Mouse (Mus musculus) adrenal gland, postnatal 14 days (tissue): ENCODE measurements at regions not wholly inside any gene's neighbourhood (a gene's known extent, or its start where the extent isn't known, plus 50 kb on each side); places are given as distances from the start of the nearest gene placed in this dataset.

Source experiments
- DNase-seq: peaks from one replicate; pipeline ENCODE4 v3.0.0; 2021; ENCODE audit warnings: mixed read lengths

DNA sequence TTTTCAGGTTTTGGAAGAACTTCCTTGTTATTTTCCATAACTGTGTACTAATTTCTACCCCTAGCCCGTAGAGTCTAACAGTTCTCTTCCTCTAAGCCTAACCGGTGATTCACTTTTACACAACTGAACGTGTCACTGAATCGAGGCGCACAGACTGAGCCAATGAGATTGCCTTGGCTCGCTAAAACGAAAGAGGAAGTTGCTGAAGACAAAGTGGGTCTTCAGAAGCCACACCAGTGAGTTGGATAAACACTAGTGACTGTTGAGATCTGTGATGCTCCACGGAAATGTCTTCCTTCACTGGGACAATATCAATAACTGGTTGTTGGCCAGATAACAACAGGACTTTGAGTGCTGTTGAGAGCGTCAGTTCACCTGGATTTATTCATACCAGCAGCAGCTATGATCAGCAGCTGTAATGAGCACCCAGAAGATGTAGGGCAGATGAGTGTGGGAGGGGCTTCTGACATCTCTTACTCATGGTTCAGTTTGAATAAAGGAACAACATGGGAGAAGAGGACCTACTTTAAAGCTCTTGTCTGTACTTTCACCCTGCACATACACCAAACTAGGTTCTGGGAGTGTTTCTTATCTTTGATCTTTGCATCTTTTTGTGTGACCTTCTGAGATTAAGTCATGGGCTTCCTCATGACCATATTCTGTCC, 75.3 kb upstream of the Igfbp7 start:
- no peak for DNase-seq

DNA sequence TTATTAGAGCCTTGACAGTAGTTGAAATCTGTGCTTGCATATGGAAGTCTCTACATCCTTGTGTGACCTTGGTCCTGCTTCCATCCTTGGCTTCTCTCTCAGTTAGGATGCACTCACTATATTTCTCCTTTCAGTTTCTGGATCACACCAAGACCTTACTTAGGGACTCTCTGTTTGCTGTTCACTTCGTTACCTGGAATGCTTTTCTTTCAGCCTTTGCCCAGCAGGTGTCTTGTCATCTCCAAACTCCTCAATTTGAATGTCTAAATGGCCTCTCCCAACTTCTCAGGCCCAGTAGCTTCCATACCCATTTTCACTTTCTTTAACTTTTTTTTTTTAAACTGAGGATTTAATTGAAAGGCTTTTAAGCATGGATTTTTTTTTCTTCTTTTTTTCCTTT, 74.0 kb upstream of the Igfbp7 start:
- no peak for DNase-seq

DNA sequence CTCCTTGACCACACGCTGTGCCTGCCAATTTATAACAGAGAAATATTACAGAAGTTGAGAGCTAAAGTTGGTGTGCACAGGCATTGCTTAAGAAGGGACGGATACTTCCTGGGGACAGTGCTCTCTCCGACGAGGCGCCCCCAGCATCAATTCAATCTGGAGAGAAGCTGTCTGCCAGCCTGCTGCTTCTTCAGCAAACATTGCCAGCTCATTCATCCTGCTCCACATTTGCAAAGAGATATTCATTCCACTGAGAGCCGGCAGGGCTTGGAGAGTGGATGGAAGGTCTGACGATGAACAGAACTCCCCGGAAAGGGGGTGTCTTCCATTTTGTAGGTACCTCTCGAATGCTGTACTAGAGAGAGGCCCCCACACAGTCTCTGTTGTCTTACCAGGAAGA, 70.0 kb upstream of the Igfbp7 start:
- DNase-seq, result no peak

DNA sequence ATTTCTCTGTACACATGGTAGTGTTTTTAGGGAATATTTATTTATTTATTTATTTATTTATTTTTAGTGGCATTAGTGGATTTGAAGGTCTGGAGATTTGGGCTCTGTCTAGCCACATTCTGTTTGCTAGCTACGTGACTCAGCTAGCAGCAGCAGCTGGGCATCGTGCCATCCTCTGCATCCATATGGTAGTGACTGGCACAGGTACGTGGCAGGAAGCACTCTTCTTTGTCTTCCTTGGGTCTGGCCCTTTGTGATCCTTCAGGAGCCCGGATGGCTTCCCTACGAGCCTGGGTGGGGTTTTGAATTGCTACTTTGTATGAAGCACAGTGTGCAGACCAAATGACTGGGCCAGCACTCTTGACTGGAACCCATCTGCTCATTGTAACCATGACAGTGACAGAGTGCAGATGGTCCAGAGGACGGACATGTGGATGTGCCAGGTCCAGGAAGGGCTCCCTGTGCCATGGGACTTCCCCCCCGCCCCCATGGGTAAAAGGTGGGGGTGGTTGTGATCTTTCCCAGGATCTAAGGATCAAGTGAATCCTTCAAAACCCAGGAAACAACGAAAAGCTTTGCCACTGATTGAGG, 66.2 kb upstream of the Igfbp7 start:
- DNase-seq, result peak; percentile 8

DNA sequence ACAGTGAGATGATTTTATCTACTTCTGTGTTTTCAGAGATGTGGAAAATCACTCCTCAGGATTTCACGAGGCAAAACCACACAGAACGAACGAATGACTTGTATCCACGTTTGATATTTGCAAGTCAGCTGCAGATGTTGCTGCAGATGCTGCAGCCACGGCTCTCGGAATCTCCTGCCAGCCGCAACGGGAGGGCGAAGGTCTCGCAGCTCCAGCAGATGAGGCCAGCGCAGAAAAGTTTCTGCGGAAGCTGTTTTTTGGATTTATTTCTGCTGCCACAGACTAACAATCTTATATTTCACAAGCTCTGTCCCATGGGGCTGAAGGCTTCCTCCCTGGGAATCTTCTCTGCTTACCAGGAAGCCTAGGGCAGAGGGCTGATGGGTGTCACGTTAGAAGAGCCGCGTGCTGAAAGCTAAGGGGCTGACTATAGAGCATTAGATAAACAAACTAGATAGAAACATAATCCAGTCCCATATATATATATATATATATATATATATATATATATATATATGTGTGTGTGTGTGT, 61.5 kb upstream of the Igfbp7 start:
- no peak for DNase-seq

DNA sequence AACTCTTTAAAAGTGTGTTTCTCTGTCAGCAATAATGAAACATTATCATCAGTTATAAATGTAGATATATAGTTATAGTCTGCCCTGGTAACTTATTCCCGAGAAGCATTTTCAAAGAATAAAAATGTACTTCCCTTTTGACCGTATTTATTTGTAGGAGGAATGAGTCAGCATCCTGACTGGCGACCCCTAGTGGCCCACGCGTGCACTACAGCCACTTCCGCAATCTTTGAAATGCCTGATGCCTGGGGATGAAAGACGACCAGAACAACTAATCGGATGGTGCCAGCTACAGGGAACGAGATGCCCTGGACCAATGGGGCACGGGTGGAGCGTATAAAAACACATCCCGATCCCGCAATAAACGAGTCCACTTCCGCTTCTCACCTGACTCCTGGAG, 60.6 kb upstream of the Igfbp7 start:
- DNase-seq, result peak; percentile 85

DNA sequence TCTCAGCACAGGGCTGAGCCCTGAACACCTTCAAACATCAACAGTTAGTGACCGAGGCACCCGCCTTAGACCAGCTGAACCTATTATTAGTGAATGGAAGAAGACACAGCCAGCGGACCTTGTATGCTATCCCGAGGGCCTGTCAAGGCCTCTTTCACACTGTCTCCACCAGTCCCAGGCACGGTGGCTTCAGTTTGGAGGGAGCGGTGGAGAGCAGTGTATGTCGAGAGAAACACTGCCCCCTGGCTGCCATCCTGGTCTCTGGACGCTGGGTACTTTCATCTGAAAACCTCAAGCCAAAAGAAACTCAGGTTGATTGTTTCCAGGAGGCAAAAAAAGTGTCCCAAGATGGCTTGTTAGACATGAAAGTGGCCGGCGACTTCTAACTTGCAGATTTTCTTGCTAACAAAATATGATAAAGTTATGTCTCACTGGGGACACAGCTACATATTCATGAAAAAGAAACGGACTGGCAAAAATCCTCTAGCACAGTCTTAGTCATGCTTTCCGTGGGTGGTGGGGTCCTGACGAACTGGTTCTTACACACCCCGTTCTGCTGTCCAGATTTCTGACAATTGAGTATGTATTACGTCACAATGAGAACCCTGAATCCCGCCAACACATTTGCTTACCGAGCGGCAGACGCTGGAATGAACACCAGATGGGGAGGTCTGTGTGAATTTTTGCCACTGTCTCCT, 57.2 kb upstream of the Igfbp7 start:
- DNase-seq, result peak; percentile 89

DNA sequence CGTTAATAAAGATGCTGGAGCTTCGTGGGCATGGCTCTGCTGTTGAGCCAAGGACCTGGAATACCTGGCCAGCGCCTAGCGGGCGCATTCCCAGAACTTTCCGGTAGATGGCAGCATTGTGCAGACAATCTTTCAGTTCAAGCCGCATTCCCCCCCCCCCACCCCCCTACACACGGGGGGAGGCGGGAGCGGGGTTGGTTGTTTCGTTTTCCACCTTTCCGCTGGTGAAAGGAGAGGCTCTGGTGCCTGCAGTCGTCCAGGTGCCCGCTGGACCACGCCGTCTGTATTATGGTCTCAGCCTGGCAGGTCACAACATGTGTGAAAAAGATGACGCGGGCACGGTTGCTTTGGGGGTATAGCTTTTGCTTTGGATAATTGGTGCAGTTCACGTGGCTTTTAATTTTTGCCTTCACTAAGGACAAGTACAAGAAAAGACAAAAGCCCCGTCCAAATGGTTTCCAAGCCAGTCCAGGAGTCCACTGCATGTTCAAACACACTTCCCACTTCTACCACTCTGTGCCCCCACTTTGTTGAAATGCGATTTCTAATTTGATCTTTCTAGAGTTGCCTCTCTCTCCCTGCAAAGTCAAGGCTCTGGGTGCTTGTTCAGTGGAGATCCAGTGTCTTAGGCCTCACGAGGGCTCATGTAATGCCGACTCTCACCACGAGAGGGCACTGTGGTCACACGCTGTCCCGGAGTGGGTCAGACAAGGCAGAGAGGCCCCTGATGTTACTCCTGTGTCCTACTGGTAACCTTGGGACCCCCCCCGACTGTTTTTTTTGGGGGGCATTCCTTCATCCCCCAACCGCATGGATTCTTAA, 52.3 kb upstream of the Igfbp7 start:
- peak; percentile 95 for DNase-seq
